Mouse (Mus musculus) kidney, adult 9 months (tissue): ENCODE measurements around the gene Sost.
A peak's percentile ranks its signal among the peaks of the same experiment; 100 is the strongest.

Experiments
- DNase-seq: peaks from one replicate; pipeline ENCODE4 v3.0.0; 2022

Sost gene

GRCm38 (mm10) chr11:101937108-101937507 lies 29.7 kb downstream of the Sost start:
- no peak for DNase-seq

GRCm38 (mm10) chr11:101936421-101936820 lies 30.4 kb downstream of the Sost start:
- no peak for DNase-seq

- DNase-seq = peak; percentile 41
These were observed 31.1 kb downstream of the Sost start for GRCm38 (mm10) chr11:101935743-101936142.

DNA sequence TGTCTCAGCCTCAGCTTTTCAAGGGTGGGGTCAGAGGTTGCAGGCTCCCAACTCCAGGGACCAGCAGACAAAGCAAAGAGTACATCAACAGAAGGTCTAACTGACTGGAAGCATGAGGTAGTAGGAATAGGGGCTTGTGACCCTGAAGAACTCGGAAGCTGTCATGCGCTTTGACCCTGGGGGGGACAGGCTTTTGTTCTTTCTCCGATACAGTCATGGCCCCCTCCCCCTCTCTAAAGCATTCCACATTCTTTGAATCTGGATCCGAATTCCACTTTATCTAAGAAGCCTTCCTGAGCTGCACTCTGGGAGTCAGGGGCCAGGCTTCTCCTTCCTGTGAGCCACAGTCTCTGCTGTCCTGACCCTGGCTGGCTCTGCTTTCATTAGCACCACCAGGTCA lies 34.8 kb downstream of the Sost start:
- DNase-seq = no peak

GRCm38 (mm10) chr11:101928030-101928762 lies 38.6 kb downstream of the Sost start:
- peak; percentile 38 for DNase-seq

DNA sequence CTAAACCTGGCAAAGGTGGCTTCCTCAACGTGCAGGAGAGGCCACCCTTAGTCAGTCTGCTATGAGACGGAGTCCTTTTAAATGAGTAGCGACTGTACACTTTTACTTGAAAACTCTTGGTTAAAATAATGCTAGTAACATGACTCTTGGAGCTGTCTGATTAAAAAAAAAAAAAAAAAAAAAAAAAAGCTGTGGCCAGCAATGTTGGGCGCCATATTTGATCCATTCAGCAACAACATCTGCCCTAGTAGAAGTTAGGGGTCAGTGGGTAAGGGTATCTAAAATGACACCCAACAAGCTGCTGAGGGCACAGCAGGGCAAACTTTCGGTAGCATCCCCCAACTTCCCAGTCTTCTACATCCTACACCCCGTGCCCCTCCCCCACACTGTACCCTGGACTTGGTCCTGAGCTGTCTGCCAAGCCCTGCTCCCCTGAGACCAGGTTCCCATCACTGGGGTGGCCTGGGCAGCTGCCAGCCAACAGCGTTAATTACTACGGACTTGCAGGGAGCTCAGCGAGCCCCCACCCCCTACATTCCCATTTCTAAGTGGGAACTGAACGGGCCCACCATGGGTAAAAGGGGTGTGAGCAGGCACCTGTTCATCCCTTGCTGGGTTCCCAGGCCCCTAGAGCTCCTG lies 39.7 kb downstream of the Sost start:
- DNase-seq = no peak

- no peak for DNase-seq
These were observed 41.2 kb downstream of the Sost start for GRCm38 (mm10) chr11:101925636-101926035.

DNA sequence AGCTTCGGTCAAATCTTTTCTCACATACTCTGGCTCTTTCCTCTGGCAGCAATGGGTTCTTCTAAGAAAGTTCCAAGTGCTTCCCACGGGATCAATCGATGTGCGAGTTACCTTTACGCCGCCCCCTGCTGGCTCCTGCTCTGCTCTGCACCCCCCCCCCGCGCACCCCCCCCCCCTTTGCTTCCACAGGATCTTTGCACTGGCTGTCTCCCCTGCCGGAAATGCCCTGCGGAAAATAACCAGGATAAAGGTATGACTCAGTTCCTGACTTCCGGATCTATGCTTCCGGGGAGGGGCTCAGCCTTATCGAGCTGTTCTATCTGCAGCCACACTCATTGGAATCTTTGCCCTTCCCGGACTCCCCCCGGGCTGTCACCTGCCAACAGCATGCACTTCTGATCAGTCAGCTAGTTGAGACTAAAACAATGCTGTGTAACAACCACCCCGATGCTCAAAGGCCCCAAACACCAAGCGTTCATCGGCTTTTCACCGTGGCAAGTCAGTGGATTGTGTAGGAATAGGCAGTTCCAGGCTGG lies 42.3 kb downstream of the Sost start:
- no peak for DNase-seq

- DNase-seq = no peak
These were observed 42.8 kb downstream of the Sost start for GRCm38 (mm10) chr11:101923988-101924387.

DNA sequence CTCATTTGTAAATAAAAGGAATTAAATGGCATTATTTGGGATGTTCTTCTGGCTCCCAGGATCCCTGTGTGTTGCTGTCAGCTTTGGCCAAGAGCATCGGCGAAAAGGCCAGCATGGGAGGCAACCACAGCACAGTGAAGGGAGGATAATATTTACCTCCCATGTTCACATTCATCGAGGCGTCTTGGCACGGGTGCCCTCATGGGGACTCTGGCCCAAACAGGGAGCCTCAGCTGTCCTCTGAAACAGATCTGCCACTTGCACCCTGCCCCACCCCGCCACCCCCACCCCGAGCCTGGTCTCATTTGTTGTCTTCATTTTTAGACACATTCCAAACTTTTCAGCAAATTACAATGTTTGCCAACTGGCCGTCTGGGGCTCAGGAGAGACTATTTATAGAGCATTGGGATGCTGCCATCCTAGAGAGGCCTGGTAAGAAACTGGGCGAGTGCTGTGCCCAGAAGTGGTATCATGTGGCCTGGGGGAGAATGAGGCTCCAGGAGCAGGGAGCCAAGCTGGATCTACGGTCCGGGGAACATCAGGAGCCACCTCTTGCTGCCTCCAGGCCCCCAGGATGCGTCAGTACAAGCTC lies 45.4 kb downstream of the Sost start:
- DNase-seq = no peak

DNA sequence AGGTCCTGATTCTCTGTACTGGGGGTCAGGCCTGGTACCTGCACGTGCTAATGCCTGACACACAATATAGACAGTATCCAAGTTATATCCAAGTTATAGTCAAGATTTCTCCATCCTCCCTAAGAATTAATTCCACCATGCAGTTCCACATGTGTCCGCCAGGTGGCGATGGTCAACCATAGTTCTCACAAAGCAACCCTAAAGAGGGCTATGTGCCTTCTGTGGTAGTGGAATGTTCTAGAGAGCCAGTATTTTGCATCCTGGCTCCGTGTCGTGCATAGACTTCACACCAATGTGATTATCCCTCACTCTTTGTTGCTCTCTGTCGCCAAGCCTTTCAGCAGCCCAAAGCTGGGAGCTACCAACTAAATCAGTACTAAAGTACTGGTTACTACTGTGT lies 47.2 kb downstream of the Sost start:
- DNase-seq = peak; percentile 86

DNA sequence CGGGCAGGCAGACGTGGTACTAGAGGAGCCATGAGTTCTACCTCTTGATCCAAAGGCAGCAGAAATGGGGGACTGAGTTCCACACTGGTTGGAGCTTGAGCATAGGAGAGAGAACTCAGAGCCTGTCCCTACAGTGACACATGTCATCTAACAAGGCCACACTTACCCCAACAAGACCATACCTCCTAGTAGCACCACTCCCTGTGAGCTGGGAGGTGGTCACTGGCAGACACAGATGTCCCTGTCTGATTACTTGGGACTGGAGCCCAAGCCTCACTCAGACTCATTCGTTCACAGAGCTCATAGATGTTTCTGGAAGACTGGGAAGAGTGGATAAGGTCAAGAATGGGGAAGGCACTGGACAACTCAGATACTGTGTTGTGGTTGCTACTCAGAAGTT lies 48.2 kb downstream of the Sost start:
- DNase-seq = no peak

DNA sequence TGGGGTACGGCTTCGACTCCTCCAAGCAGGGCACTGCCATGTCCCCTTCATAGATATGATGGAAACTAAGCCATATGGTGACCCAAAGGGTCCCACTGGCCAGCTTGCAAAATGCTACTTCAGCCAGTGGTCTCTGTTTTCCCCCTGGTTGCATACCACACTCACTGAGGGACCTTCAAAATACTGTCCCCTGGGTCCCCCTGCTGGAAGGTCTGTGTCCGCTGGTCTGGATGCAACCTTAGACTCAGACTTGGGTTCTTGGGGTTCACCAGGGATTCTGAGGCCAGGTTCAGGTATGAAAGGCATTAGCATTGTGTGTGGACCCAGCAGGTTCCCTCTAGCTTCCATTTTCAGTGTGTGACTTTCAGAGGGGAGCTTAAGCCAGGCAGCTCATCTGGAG lies 50.0 kb downstream of the Sost start:
- DNase-seq = no peak

- DNase-seq = no peak
These were observed 53.2 kb downstream of the Sost start for GRCm38 (mm10) chr11:101913591-101913990.
